Mouse (Mus musculus): Measurements from ENCODE around the gene Serpina9. TPM values are rescaled to one million over a fixed set of nuclear protein-coding genes. Genes with fewer than 3 reads are reported as not detected.
"Not testable (repeated sequence)": the region's sequence is repeated elsewhere in the genome, so short reads cannot be mapped to it uniquely, and the experiment has no call there.

Serpina9 gene
- total RNA-seq, 2 experiments from 2014 or later: not detected

- no peak for DNase-seq
Measured at GRCm38 (mm10) chr12:103989514-103989767, 24.1 kb downstream of the Serpina9 start.

GRCm38 (mm10) chr12:103988754-103989513, 24.6 kb downstream of the Serpina9 start:
- no peak for DNase-seq

DNA sequence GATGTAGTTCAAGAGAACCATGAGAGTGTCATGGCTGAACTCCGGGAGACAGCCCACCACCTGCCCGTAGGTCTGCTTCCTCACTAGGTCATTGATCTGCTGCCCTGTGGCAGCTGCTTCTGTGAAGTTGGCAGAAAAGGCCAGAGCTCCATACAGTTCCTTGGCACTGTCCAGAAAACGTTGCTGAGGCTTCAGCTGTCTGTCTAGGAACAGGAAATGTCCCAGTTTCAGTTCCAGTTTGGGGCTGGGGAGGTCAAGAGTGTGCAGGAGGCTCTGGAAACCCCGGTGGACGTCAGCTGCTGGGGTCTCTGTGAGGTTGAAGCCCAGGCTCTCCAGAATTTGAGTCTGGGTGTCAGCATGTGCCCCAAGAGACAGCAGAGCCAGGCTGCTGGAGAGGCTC, 27.7 kb downstream of the Serpina9 start:
- no peak for DNase-seq

GRCm38 (mm10) chr12:103984935-103985334, 28.6 kb downstream of the Serpina9 start:
- DNase-seq: no peak

DNA sequence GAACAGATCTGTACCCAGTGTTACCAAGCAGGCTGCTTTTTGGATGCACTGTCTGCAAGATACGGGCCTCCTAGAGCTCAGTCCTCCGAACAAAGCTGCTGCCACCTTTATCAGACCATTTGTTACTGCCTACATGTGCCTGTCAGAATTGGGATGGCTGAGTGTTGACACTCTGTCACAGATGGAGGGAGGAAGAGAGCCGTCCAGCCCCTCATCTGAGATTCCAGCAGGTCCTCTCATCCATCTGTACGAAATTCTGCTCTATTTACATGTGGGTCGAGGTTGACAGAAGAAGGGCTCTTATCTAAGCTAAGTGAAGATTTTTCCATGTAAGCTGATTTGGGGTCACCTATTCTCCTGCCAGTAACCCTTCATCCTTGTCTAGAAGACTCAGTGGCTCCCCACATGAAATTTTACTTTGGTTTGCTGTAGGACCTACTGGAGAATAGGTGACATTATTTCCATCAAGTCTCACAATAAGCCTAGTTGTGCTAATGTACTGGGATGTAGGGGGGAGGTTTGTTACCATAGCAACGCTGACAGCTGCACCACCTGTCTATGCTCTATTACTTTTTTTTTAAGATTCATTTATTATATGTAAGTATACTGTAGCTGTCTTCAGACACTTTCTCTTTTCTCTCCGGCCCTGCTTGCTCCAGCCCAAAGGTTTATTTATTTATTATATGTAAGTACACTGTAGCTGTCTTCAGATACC, 31.8 kb downstream of the Serpina9 start:
- DNase-seq: no peak

DNA sequence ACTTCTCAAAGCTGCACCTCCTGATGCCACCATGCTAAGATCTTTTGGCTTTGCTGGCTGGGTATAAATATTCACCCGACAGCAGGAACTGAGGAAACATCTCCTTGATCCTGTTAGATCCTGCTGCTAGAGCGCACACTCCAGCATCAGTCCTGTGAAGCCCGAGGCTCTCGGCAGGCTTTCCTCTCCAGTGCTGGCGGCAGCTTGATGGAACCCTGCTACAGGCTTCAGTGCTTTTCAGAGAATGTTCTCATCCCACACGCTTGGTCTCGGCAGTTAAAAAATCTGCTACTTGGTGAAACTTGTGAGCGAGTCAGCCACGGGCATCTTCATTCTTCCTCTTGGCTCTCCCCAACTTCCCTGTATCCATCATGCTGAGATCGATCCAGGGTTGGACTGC, 35.3 kb downstream of the Serpina9 start:
- DNase-seq: no peak

- no peak for DNase-seq
Measured at GRCm38 (mm10) chr12:103977846-103978245, 35.7 kb downstream of the Serpina9 start.

- no peak for DNase-seq
Measured at GRCm38 (mm10) chr12:103977060-103977459, 36.5 kb downstream of the Serpina9 start.

DNA sequence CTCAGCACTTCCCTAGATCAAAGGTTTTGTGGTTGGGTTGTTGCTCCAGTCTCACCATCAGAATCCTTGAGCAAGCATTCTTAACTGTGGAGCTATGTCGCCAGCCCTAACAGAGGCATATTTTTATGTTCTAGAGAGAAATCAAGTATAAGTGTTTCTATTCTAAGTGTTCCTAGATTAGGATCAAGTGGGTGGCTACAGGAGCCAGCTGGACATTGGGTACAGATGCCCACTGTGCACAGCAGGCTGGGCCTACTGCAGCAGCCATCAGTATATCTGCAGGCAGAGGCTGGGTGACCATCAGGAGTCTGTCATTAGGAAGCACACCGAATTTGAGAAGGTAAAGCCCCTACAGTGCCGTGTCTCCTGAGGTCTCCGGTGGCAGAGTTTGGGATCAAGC, 42.5 kb downstream of the Serpina9 start:
- DNase-seq: no peak

DNA sequence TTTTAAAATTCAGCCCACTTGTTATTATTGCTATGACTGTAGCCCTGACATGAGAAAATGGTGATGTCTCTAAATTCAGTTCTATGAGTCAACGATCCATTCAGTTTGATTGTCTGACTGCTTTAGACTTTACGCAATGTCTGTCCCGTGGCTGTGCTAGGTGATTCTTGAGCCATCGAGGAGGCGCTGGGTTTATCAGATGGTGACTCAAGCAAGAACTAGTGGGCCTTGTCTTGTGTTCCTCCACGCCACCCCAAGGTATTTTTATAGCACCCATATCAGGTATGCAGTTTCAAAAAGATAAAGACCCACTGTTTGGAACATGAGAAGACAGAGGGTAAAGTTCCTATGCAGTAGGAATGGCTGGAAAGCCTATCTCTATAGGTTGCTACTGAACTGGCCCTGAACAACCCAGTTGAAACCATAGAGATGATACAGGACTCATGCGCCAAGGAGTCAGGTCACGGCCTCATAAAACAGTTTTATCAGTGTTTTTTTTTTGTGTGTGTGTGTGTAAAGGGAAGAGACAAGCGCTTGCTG, 43.9 kb downstream of the Serpina9 start:
- DNase-seq: no peak

DNA sequence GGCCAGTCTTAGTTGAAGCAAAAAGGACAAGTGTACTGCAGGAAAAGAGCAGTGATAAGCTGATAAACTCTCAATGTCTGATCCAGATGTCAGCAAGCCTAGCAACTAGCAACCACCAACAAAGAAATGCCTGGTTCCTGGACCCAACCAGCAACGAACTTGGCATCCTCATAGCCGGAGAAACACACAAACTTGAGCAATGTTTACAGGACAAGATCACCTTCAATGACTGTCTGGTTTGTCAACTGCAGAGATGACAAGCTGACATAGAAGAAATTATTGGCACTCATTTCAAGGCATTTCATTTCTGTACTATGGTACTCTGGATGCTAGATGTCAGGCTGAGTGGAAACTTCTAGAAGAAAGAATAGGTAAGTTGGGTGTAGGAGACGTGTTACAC, 46.8 kb downstream of the Serpina9 start:
- no peak for DNase-seq

DNA sequence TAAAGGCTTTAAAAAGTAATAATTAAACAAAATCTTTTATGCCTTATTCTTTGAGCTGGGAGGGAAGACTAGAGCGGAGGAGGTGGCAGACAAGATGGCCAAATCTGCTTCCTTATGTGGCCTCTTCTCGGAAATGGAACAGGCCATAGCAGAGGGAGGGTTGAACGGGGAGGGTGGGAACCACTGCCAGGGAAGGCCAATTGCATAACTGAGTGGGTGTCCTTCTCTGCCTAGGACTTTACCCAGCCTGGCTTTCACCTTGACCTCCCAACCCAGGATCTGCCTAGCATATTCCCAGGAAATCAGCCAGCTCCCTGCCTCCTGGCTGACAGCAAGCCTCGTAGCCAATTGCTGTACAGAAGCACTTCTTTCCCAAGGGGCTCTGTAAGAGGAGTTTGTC, 50.3 kb downstream of the Serpina9 start:
- DNase-seq: no peak

DNA sequence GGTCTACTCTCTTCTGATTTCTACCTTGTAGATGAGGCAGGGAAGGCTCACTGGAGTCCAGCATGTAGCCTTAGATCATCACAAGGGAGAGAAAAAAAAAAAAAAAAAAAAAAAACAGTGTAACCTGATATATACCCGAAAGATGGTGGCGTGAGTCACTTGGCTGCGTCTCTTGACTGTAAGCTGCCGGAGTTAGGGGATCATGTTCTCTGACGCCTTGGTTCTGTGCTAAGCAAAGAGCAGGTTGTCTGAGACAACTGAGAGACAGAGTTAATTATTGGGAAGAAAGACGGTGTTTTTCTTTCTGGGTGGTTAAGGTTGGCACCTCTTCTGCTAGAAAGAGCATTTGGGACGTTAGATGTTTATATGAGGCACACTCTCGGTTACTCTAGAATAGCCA, 50.7 kb downstream of the Serpina9 start:
- DNase-seq: no peak

GRCm38 (mm10) chr12:103962337-103962736, 51.2 kb downstream of the Serpina9 start:
- no peak for DNase-seq

DNA sequence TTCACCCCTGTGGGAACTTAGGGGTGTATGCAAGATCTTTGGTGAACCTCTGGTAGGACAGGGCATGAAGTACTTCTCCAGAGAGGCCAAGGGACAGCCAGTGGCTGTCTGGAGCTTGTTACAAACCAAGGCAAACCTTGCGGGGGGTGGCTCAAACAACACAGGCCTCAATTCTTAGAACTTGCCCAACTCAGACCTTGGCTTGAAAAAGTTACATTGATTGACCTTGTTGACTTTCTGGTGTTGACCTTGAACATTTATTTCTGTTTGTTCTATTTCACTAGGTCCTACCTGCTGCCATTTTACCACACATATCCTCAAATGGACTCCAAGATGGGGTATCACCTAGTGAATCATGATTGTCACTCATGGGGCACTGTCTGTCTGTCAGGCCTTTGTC, 51.8 kb downstream of the Serpina9 start:
- DNase-seq: no peak

GRCm38 (mm10) chr12:103958798-103959197, 54.8 kb downstream of the Serpina9 start, which contains the start of gene Serpina1e:
TSS of gene Serpina1e (minus strand) at chr12:103958975.
- DNase-seq: no peak

DNA sequence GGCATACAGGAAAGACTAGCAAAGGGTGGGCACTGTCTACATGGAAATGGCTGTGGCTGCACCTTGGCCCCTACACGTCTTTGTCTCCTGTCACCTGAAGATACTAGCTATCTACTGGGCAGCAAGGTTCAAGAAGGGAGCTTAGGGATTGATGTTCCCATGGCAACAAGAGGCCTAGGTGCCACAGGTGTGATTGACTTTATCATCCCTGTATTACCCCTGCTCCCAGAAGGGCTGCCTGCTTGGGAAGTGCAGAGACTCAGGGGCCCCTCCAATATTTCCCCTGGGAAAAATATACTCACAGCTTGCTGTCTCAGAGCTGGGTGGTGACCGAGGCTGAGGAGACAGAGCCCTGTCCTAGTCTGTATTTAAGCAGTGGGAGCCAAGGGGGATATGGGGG, 57.0 kb downstream of the Serpina9 start:
- DNase-seq: not testable (repeated sequence)

DNA sequence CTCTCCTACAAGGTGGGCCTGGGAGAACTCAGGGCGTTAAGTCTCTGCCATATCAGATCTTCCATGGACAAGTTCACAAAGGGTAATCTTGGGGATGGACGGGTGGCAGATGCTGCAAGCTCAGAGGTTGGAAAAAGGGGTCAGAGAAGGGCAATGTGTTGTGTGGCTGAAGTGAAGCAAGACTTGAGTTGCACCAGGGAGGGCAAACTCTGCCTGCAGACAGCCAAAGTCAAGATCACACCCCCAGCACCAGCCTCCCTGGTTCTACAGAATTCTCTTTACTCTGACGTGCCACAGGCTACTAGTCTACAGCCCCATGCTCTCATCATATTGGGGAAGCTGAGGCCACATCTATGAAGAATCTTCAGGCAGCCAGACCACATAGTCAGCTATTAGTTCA, 60.6 kb downstream of the Serpina9 start:
- not testable (repeated sequence) for DNase-seq

DNA sequence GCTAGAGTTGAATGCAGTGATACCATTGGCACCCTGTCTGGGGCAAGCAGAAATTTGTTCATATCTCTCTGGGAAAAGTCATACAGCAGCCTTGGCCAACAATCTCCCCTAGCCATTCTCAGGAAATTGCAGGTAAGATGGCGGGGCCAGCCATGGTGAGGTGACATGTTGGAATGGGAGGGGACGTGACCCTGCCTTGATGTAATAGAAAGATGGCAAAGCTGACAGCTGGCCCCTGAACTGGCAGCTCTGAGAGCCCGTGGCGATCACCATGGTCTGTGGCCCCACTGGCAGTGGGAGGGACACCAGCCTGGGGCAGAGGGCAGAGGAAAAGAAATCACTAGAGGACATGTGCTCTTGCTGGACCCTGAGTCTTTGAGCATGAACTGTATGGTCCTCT, 67.3 kb downstream of the Serpina9 start:
- DNase-seq: no peak
